Mouse (Mus musculus): ENCODE measurements around the gene Ift88. TPM values are rescaled to one million over a fixed set of nuclear protein-coding genes. Genes with fewer than 3 reads are reported as not detected.

Ift88 gene
- polyA plus RNA-seq, 2 experiments = 1.6 TPM

- ATAC-seq (ENCODE audit: insufficient read depth) (no peak), DNase-seq (ENCODE audit: low read depth in 3 of 3, low spot score in 3 of 3) (no peak)
- Histone ChIP-seq H3K9ac (replicated peaks) (no peak overlapping the region), H3K4me2 (ENCODE audit: low read depth) (no peak overlapping the region), H3K4me3 (ENCODE audit: insufficient read depth in 1 of 2, low read depth in 2 of 2, low read length in 2 of 2) (no peak overlapping the region), H3K4me1 (replicated peaks; ENCODE audit: control insufficient read depth in 2 of 2, insufficient read depth in 2 of 2, low read length in 1 of 2) (peaks cover 0 to 8% of the 10 kb centered on the region in 2 experiments; a peak in 2 of 4 replicates), H3K36me3 (replicated peaks; ENCODE audit: control insufficient read depth, insufficient read depth, low read depth) (no peaks in the 10 kb centered on the region), H3K9me3 (ENCODE audit: control insufficient read depth, low read length) (no peaks in the 10 kb centered on the region), H3K27ac (no peak overlapping the region), H3K27me3 (ENCODE audit: control insufficient read depth, insufficient read depth, low read length) (no peaks in the 10 kb centered on the region)
- no peak for TF ChIP-seq EP300 (IDR thresholded peaks at IDR 0.05; ENCODE audit: low read depth)
- no peak for TF ChIP-seq CTCF (IDR thresholded peaks at IDR 0.05; ENCODE audit: low read depth)
- WGBS (ENCODE audit: insufficient replicate concordance) = 66% methylated on average over 11 of the region's 11 CpGs
These were observed 116.8 kb downstream of the Ift88 start for GRCm38 (mm10) chr14:57540683-57541082.

GRCm38 (mm10) chr14:57542231-57542630 lies 118.4 kb downstream of the Ift88 start:
- Histone ChIP-seq H3K27me3 (ENCODE audit: control insufficient read depth, insufficient read depth, low read length) (no peaks in the 10 kb centered on the region), H3K9me3 (ENCODE audit: control insufficient read depth, low read length) (no peaks in the 10 kb centered on the region), H3K36me3 (replicated peaks; ENCODE audit: control insufficient read depth, insufficient read depth, low read depth) (no peaks in the 10 kb centered on the region), H3K9ac (replicated peaks) (no peak overlapping the region), H3K27ac (no peak overlapping the region), H3K4me2 (ENCODE audit: low read depth) (peak overlapping the region; percentile 29), H3K4me3 (ENCODE audit: insufficient read depth in 1 of 2, low read depth in 2 of 2, low read length in 2 of 2) (no peak overlapping the region), H3K4me1 (replicated peaks; ENCODE audit: control insufficient read depth in 2 of 2, insufficient read depth in 2 of 2, low read length in 1 of 2) (peaks cover 0 to 13% of the 10 kb centered on the region in 2 experiments; a peak in 2 of 4 replicates)
- no peak for ATAC-seq (ENCODE audit: insufficient read depth)
- WGBS (ENCODE audit: insufficient replicate concordance) = 60% methylated on average over 34 of the region's 34 CpGs
- TF ChIP-seq CTCF (IDR thresholded peaks at IDR 0.05; ENCODE audit: low read depth) = no peak
- TF ChIP-seq EP300 (IDR thresholded peaks at IDR 0.05; ENCODE audit: low read depth) = no peak
- DNase-seq (ENCODE audit: low read depth in 3 of 3, low spot score in 3 of 3) = no peak

- DNase-seq (ENCODE audit: low read depth in 3 of 3, low spot score in 3 of 3) (no peak), ATAC-seq (ENCODE audit: insufficient read depth) (no peak)
- H3K4me1 ChIP-seq (replicated peaks; ENCODE audit: control insufficient read depth in 2 of 2, insufficient read depth in 2 of 2, low read length in 1 of 2) = peaks cover 0 to 6% of the 10 kb centered on the region in 2 experiments; a peak in 2 of 4 replicates
- 53% methylated on average over 13 of the region's 13 CpGs for WGBS (ENCODE audit: insufficient replicate concordance)
- no peaks in the 10 kb centered on the region for H3K36me3 ChIP-seq (replicated peaks; ENCODE audit: control insufficient read depth, insufficient read depth, low read depth)
- no peak overlapping the region for H3K4me3 ChIP-seq (ENCODE audit: insufficient read depth in 1 of 2, low read depth in 2 of 2, low read length in 2 of 2)
- TF ChIP-seq EP300 (IDR thresholded peaks at IDR 0.05; ENCODE audit: low read depth) = no peak
- TF ChIP-seq CTCF (IDR thresholded peaks at IDR 0.05; ENCODE audit: low read depth) = no peak
- no peak overlapping the region for H3K9ac ChIP-seq (replicated peaks)
- no peaks in the 10 kb centered on the region for H3K27me3 ChIP-seq (ENCODE audit: control insufficient read depth, insufficient read depth, low read length)
- no peaks in the 10 kb centered on the region for H3K9me3 ChIP-seq (ENCODE audit: control insufficient read depth, low read length)
- H3K27ac ChIP-seq = no peak overlapping the region
- no peak overlapping the region for H3K4me2 ChIP-seq (ENCODE audit: low read depth)
These were observed 119.7 kb downstream of the Ift88 start for GRCm38 (mm10) chr14:57543420-57544039.

- 69% methylated on average over 17 of the region's 17 CpGs for WGBS (ENCODE audit: insufficient replicate concordance)
- no peak overlapping the region for H3K9ac ChIP-seq (replicated peaks)
- no peaks in the 10 kb centered on the region for H3K9me3 ChIP-seq (ENCODE audit: control insufficient read depth, low read length)
- H3K4me1 ChIP-seq (replicated peaks; ENCODE audit: control insufficient read depth in 2 of 2, insufficient read depth in 2 of 2, low read length in 1 of 2) = peaks cover 0 to 5% of the 10 kb centered on the region in 2 experiments; a peak in 2 of 4 replicates
- H3K4me3 ChIP-seq (ENCODE audit: insufficient read depth in 1 of 2, low read depth in 2 of 2, low read length in 2 of 2) = no peak overlapping the region
- H3K36me3 ChIP-seq (replicated peaks; ENCODE audit: control insufficient read depth, insufficient read depth, low read depth) = no peaks in the 10 kb centered on the region
- TF ChIP-seq EP300 (IDR thresholded peaks at IDR 0.05; ENCODE audit: low read depth) (no peak), CTCF (IDR thresholded peaks at IDR 0.05; ENCODE audit: low read depth) (no peak)
- no peak overlapping the region for H3K4me2 ChIP-seq (ENCODE audit: low read depth)
- ATAC-seq (ENCODE audit: insufficient read depth) (no peak), DNase-seq (ENCODE audit: low read depth in 3 of 3, low spot score in 3 of 3) (no peak)
- H3K27ac ChIP-seq = no peak overlapping the region
- no peaks in the 10 kb centered on the region for H3K27me3 ChIP-seq (ENCODE audit: control insufficient read depth, insufficient read depth, low read length)
These were observed 121.7 kb downstream of the Ift88 start for GRCm38 (mm10) chr14:57545526-57545925.

GRCm38 (mm10) chr14:57546131-57546530 lies 122.3 kb downstream of the Ift88 start:
- WGBS (ENCODE audit: insufficient replicate concordance) = 35% methylated on average over 8 of the region's 8 CpGs

More at GRCm38 (mm10) chr14:57546131-57546530, 122.3 kb downstream of the Ift88 start:
- Histone ChIP-seq H3K27ac (no peak overlapping the region), H3K9me3 (ENCODE audit: control insufficient read depth, low read length) (no peaks in the 10 kb centered on the region), H3K4me1 (replicated peaks; ENCODE audit: control insufficient read depth in 2 of 2, insufficient read depth in 2 of 2, low read length in 1 of 2) (peaks cover 0 to 5% of the 10 kb centered on the region in 2 experiments; a peak in 2 of 4 replicates), H3K9ac (replicated peaks) (no peak overlapping the region), H3K27me3 (ENCODE audit: control insufficient read depth, insufficient read depth, low read length) (no peaks in the 10 kb centered on the region), H3K36me3 (replicated peaks; ENCODE audit: control insufficient read depth, insufficient read depth, low read depth) (no peaks in the 10 kb centered on the region), H3K4me2 (ENCODE audit: low read depth) (no peak overlapping the region), H3K4me3 (ENCODE audit: insufficient read depth in 1 of 2, low read depth in 2 of 2, low read length in 2 of 2) (no peak overlapping the region)
- no peak for ATAC-seq (ENCODE audit: insufficient read depth)
- no peak for TF ChIP-seq CTCF (IDR thresholded peaks at IDR 0.05; ENCODE audit: low read depth)
- DNase-seq (ENCODE audit: low read depth in 3 of 3, low spot score in 3 of 3) = no peak
